Mouse (Mus musculus) E14TG2a.4 (cell line): ENCODE data around the gene Pip5kl1.

Experiments
- H3K27me3 ChIP-seq: 2 replicates; pipeline ENCODE4 v1.6.1; 2014; ENCODE audit warnings: low read length, control low read depth; ENCODE audit not compliant: insufficient read depth
- H3K36me3 ChIP-seq: 2 replicates; pipeline ENCODE4 v1.6.1; 2014; ENCODE audit warnings: low read length, control low read depth; ENCODE audit not compliant: insufficient read depth
- H3K4me1 ChIP-seq: replicated peaks from 2 replicates; pipeline ENCODE4 v1.6.1; 2014; ENCODE audit warnings: low read depth, low read length, control low read depth
- H3K4me3 ChIP-seq: replicated peaks from 2 replicates; pipeline ENCODE4 v1.5.1; 2014; ENCODE audit warnings: mild to moderate bottlenecking, low read length
- H3K9me3 ChIP-seq: 2 replicates; pipeline ENCODE4 v1.6.1; 2014; ENCODE audit warnings: low read length, control low read depth
- CTCF ChIP-seq: conservative IDR thresholded peaks from 2 replicates; pipeline ENCODE4 v1.5.1; 2014; ENCODE audit warnings: low read length
- NANOG ChIP-seq: IDR thresholded peaks from 2 replicates; pipeline ENCODE4 v1.6.1; 2014; ENCODE audit warnings: borderline replicate concordance, low read length, mixed read lengths
- POU5F1 ChIP-seq: IDR thresholded peaks from 2 replicates; pipeline ENCODE4 v1.6.1; 2014; ENCODE audit warnings: low read length, borderline replicate concordance

Gene Pip5kl1

GRCm38 (mm10) chr2:32608141-32608777 is 33.7 kb downstream of the Pip5kl1 start:
- no peak for TF ChIP-seq POU5F1
- TF ChIP-seq CTCF = no peak
- TF ChIP-seq NANOG = no peak
- H3K36me3 ChIP-seq = peaks cover 9% of the 10 kb centered on the region
- H3K27me3 ChIP-seq = no peaks in the 10 kb centered on the region
- peak overlapping the region; percentile 97 for H3K4me3 ChIP-seq
- H3K4me1 ChIP-seq = peaks cover 71% of the 10 kb centered on the region
- no peaks in the 10 kb centered on the region for H3K9me3 ChIP-seq

GRCm38 (mm10) chr2:32608778-32609435 is 34.3 kb downstream of the Pip5kl1 start:
- H3K9me3 ChIP-seq = no peaks in the 10 kb centered on the region
- no peaks in the 10 kb centered on the region for H3K27me3 ChIP-seq
- TF ChIP-seq NANOG (no peak), POU5F1 (no peak), CTCF (no peak)
- peak overlapping the region; percentile 97 for H3K4me3 ChIP-seq
- peaks cover 78% of the 10 kb centered on the region for H3K4me1 ChIP-seq
- H3K36me3 ChIP-seq = peaks cover 15% of the 10 kb centered on the region

- Histone ChIP-seq H3K4me3 (peak overlapping the region; percentile 61), H3K4me1 (peaks cover 79% of the 10 kb centered on the region), H3K27me3 (no peaks in the 10 kb centered on the region), H3K9me3 (no peaks in the 10 kb centered on the region), H3K36me3 (peaks cover 26% of the 10 kb centered on the region)
- TF ChIP-seq CTCF (peak; percentile 38), POU5F1 (no peak), NANOG (no peak)
Observed at GRCm38 (mm10) chr2:32610610-32611229, 36.1 kb downstream of the Pip5kl1 start.

DNA sequence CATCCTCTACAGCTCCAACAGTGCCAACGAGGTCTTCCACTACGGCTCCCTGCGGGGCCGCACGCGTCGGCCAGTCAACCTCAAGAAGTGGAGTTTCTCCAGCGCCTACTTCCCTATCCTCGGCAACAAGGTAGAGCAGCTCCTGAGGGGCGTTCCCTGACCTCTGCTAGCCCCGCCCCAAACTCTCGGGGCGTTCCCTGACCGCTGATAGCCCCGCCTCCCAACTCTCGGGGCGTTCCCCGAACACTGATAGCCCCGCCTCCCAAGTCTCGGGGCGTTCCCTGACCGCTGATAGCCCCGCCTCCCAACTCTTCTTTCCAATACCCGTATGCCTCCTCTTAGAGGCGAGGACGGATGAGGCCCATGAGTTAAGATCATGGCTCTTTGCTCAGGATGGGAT is 37.7 kb downstream of the Pip5kl1 start:
- peak overlapping the region; percentile 46 for H3K4me3 ChIP-seq
- TF ChIP-seq CTCF (no peak), NANOG (no peak), POU5F1 (no peak)
- H3K4me1 ChIP-seq = peaks cover 72% of the 10 kb centered on the region
- peaks cover 3% of the 10 kb centered on the region for H3K9me3 ChIP-seq
- H3K36me3 ChIP-seq = peaks cover 39% of the 10 kb centered on the region
- no peaks in the 10 kb centered on the region for H3K27me3 ChIP-seq

GRCm38 (mm10) chr2:32617109-32617508 is 42.5 kb downstream of the Pip5kl1 start:
- H3K4me1 ChIP-seq = peaks cover 62% of the 10 kb centered on the region
- H3K9me3 ChIP-seq = peaks cover 7% of the 10 kb centered on the region
- no peak overlapping the region for H3K4me3 ChIP-seq
- peaks cover 71% of the 10 kb centered on the region for H3K36me3 ChIP-seq
- TF ChIP-seq NANOG (no peak), CTCF (no peak), POU5F1 (no peak)
- H3K27me3 ChIP-seq = no peaks in the 10 kb centered on the region

DNA sequence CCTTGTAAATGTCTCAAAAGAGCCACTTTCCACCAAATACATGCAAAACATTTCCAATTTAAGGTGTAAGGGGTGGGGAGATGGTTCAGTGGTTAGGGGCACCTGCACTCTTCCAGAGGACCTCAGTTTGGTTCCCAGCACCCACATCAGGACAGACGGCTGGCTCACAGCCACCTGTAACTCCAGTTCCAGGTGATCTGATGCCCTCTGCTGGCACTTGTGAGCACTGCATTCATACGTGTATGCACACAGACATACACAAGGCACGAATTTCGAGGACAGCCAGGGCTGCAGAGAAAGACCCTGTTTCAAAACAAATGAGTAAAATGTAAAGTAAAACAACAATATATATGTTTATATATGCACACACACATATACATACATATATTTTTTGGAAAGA is 43.0 kb downstream of the Pip5kl1 start:
- H3K4me1 ChIP-seq = peaks cover 61% of the 10 kb centered on the region

GRCm38 (mm10) chr2:32618051-32618450 is 43.5 kb downstream of the Pip5kl1 start:
- Histone ChIP-seq H3K9me3 (peaks cover 7% of the 10 kb centered on the region), H3K4me1 (peaks cover 61% of the 10 kb centered on the region), H3K27me3 (no peaks in the 10 kb centered on the region), H3K4me3 (no peak overlapping the region), H3K36me3 (peaks cover 67% of the 10 kb centered on the region)
- TF ChIP-seq POU5F1 (no peak), NANOG (no peak), CTCF (no peak)

More for the DNA sequence above, 43.0 kb downstream of the Pip5kl1 start:
- Histone ChIP-seq H3K4me3 (no peak overlapping the region), H3K9me3 (peaks cover 7% of the 10 kb centered on the region), H3K27me3 (no peaks in the 10 kb centered on the region), H3K36me3 (peaks cover 71% of the 10 kb centered on the region)
- TF ChIP-seq CTCF = peak; percentile 65
- TF ChIP-seq NANOG = no peak
- no peak for TF ChIP-seq POU5F1

- Histone ChIP-seq H3K4me3 (no peak overlapping the region), H3K27me3 (no peaks in the 10 kb centered on the region), H3K4me1 (peaks cover 58% of the 10 kb centered on the region), H3K9me3 (peaks cover 7% of the 10 kb centered on the region), H3K36me3 (peaks cover 47% of the 10 kb centered on the region)
- TF ChIP-seq NANOG (no peak), POU5F1 (no peak), CTCF (no peak)
Observed at GRCm38 (mm10) chr2:32620682-32621516, 46.3 kb downstream of the Pip5kl1 start.
